Mouse (Mus musculus): ENCODE measurements at regions not wholly inside any gene's neighbourhood (a gene's known extent, or its start where the extent isn't known, plus 50 kb on each side); places are given as distances from the start of the nearest gene placed in this dataset.

DNA sequence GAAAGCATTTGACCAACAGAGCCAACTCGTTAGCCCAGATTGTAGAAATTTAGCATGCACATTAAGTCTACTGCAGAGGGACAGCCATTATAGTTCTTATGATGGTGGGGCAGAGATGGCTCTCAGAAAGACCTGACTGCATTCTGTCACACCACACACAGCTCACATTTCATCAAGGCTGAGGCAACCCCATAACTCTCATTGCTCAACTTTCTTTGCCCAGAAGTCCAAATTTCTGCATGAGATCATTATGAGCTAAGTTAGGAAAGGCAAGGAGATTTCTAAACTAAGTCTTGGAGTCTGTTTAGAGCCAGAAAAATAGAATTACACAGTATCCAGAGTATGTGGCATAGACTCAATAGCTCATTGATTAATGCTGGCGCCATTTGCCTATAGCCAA lies 59.0 kb upstream of the Dusp10 start:
- TF ChIP-seq CTCF (IDR thresholded peaks at IDR 0.05; ENCODE audit: control insufficient read depth, insufficient read depth, low read length) (no peak), POLR2A (IDR thresholded peaks at IDR 0.05; ENCODE audit: borderline replicate concordance, control insufficient read depth, low read depth, low read length) (no peak)
